Mouse (Mus musculus): ENCODE results near the gene Sars. TPM values are rescaled to one million over a fixed set of nuclear protein-coding genes. Genes with fewer than 3 reads are reported as not detected.

Gene Sars
- polyA plus RNA-seq, 3 experiments from 2014 or later: 156 to 182 (median 163) TPM

- ATAC-seq: no peak
Observed at GRCm38 (mm10) chr3:108386186-108386585, 58.8 kb downstream of the Sars start.

GRCm38 (mm10) chr3:108384425-108384824 is 60.6 kb downstream of the Sars start:
- ATAC-seq: no peak

- ATAC-seq: peak; percentile 64
Observed at GRCm38 (mm10) chr3:108383485-108384354, 61.3 kb downstream of the Sars start, which contains the start of gene Psrc1. Psrc1 (plus strand) TSS chr3:108383839.

GRCm38 (mm10) chr3:108381945-108382875 is 62.8 kb downstream of the Sars start:
- peak; percentile 47 for ATAC-seq

GRCm38 (mm10) chr3:108380695-108381094 is 64.3 kb downstream of the Sars start:
- ATAC-seq: no peak

GRCm38 (mm10) chr3:108378875-108379663 is 65.9 kb downstream of the Sars start:
- ATAC-seq: no peak

Other genes starting within 250 kb of the Sars start
- gene Cyb561d1, start 244.0 kb downstream of the Sars start, polyA plus RNA-seq (2017; shearing (Covaris generic)): 1 to 10 TPM; 6.6 to 7.3 (median 7.1) TPM
- 1 to 10 TPM; 4.7 to 5.9 (median 5.6) TPM for gene Atxn7l2, start 234.3 kb downstream of the Sars start, polyA plus RNA-seq (2017; shearing (Covaris generic))
- gene Sypl2, start 218.6 kb downstream of the Sars start, polyA plus RNA-seq (2017; shearing (Covaris generic)): not detected
- gene Psma5, start 188.3 kb downstream of the Sars start, polyA plus RNA-seq (2017; shearing (Covaris generic)): 100 to 1,000 TPM; 167 to 264 (median 193) TPM
- gene Sort1, start 161.1 kb downstream of the Sars start, polyA plus RNA-seq (2017; shearing (Covaris generic)): not detected
- not detected for gene Mybphl, start 80.3 kb downstream of the Sars start, polyA plus RNA-seq (2017; shearing (Covaris generic))
- gene Psrc1, start 61.4 kb downstream of the Sars start, polyA plus RNA-seq (2017; shearing (Covaris generic)): 10 to 100 TPM in 1 of 3 experiments, 1 to 10 TPM in 2; 1.2 to 17.5 (median 4.1) TPM
- under 1 TPM; 0.35 to 0.52 (median 0.37) TPM for gene Celsr2, start 29.7 kb downstream of the Sars start, polyA plus RNA-seq (2017; shearing (Covaris generic))
- gene 1700013F07Rik, start 88.9 kb upstream of the Sars start, polyA plus RNA-seq (2017; shearing (Covaris generic)): not detected
- gene 5330417C22Rik, start 91.3 kb upstream of the Sars start, polyA plus RNA-seq (2017; shearing (Covaris generic)): 1 to 10 TPM; 1.4 to 2.6 (median 2.4) TPM
- 10 to 100 TPM; 28.1 to 34.8 (median 29.9) TPM for gene Tmem167b, start 117.3 kb upstream of the Sars start, polyA plus RNA-seq (2017; shearing (Covaris generic))
- 10 to 100 TPM; 17.3 to 27.6 (median 26.4) TPM for gene Taf13, start 126.5 kb upstream of the Sars start, polyA plus RNA-seq (2017; shearing (Covaris generic))
- 1 to 10 TPM; 5.2 to 8.4 (median 8.2) TPM for gene Wdr47, start 146.1 kb upstream of the Sars start, polyA plus RNA-seq (2017; shearing (Covaris generic))
- gene Clcc1, start 208.7 kb upstream of the Sars start, polyA plus RNA-seq (2017; shearing (Covaris generic)): 10 to 100 TPM; 73.8 to 83.8 (median 74.3) TPM